Mouse (Mus musculus): ENCODE measurements at regions not wholly inside any gene's neighbourhood (a gene's known extent, or its start where the extent isn't known, plus 50 kb on each side); places are given as distances from the start of the nearest gene placed in this dataset.
"Not testable (repeated sequence)": the region's sequence is repeated elsewhere in the genome, so short reads cannot be mapped to it uniquely, and the experiment has no call there.

- not testable (repeated sequence) for TF ChIP-seq CTCF (IDR thresholded peaks at IDR 0.05; ENCODE audit: insufficient read depth, low read length); POLR2A (IDR thresholded peaks at IDR 0.05; ENCODE audit: borderline replicate concordance, extremely low read depth, low read depth, low read length)
Measured at GRCm38 (mm10) chr14:52956515-52956914, 461.0 kb upstream of the Olfr1507 start.
